Mouse (Mus musculus): Measurements from ENCODE around the gene Nek8.

GRCm38 (mm10) chr11:78194411-78195100 is 18.1 kb upstream of the Nek8 start:
- peak; percentile 5; the same call in 1 of the 2 replicates for TF ChIP-seq POLR2A (IDR thresholded peaks at IDR 0.05; ENCODE audit: borderline replicate concordance, control insufficient read depth, low read depth, low read length)
- TF ChIP-seq CTCF (IDR thresholded peaks at IDR 0.05; ENCODE audit: control insufficient read depth, insufficient read depth, low read length): no peak
